Mouse (Mus musculus) stomach, postnatal 0 days (tissue): ENCODE results near the gene 0610010K14Rik.

Source experiments
- CTCF ChIP-seq: IDR thresholded peaks from 2 replicates; pipeline ENCODE4 v1.5.1; 2016; ENCODE audit warnings: antibody characterized with exemption, low read depth, mild to moderate bottlenecking, moderate library complexity
- EP300 ChIP-seq: optimal IDR thresholded peaks from 2 replicates; pipeline ENCODE3; 2016; ENCODE audit warnings: antibody characterized with exemption

DNA sequence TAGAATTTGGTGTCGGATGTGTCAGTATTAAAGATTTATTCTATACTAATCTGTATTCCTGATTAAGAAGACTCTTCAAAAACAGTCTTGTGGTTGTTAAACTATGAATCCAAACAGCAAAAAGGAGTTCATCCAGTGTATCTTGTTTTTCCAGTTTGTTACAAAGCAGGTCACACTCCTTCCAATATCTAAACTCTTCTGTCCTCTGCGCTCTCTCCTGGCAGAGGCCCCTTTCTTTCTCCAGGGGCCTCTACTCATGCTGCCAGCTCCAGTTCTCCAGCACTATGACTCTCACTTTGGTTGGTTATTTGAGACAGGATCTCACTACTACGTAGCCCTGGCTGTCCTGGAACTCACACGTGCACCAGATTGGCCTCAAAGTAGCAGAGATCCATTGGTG is 28.1 kb upstream of the 0610010K14Rik start:
- TF ChIP-seq CTCF, result no peak
- TF ChIP-seq EP300, result peak; percentile 34
